Mouse (Mus musculus): ENCODE measurements at regions not wholly inside any gene's neighbourhood (a gene's known extent, or its start where the extent isn't known, plus 50 kb on each side); places are given as distances from the start of the nearest gene placed in this dataset.

DNA sequence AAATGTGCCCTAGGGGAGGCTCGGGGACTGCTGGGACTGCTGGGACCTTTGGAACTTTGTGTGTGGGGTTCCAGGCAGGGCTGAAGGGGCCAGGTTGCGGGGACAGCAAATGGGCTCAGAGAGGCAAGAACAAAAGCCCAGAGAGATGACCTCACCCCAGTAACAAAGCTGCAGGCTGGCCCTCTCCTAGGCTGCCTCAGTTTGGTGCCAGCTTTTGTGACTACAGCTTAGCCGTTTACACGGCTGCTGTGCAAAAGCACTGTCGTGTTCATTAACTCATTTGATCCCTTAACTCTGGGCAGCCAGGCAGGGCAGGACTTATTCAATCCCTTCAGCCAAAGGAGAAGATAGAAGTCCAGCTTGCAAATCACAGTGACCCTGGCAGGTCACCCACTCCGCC lies 137.3 kb upstream of the Dynlrb2 start:
- TF ChIP-seq CTCF (IDR thresholded peaks at IDR 0.05; ENCODE audit: control insufficient read depth, insufficient read depth, insufficient replicate concordance, low read depth, low read length) = no peak
- no peak for TF ChIP-seq POLR2A (IDR thresholded peaks at IDR 0.05; ENCODE audit: control insufficient read depth, low read depth, low read length)
